Comparison of ENCODE assay signal across 9 mouse cellular contexts in the genomic region with DNA sequence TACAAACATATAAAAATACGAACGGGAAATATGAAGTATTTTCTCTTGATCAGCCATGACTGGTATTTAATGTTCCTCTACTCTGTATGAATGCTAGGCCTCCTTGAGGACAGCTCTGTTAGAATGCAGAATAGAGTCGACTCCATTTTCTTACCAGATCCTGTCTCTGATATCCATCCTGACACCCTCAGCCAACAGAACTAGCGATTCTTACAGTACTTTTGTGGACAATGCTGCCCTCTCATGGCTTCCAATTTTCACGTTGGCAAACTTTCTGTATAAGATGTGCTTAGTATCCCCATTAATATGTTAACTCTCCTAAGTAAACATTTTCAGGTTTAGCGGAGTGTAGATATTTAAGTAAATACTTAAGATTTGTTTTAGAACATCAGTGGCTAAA.
DNase-seq lines count a peak whose midpoint lies in the region; TF ChIP-seq lines count a peak whose summit lies in the region.
"Had no signal": no experiment of that assay in that cellular context is flagged by ENCODE, and none has a peak within 500 bp of the region (broad histone marks: within the 10 kb centered on the region; RNA-seq: fewer than 3 reads in every experiment).

No protein-coding gene starts in this region.

- H3K36me3 ChIP-seq in kidney, adult 2 months (ENCODE audit: control insufficient read depth, insufficient read depth, low read length): no peaks in the 10 kb centered on the region
- no peaks in the 10 kb centered on the region for H3K36me3 ChIP-seq in limb, embryonic 10.5 days

- peak; percentile 24 for DNase-seq in kidney, adult 2 months
- DNase-seq in kidney, adult 11 months: no peak
- peak; percentile 29 for DNase-seq in Muller cell, postnatal 12 days (ENCODE audit: inconsistent ontology term)
- peak; percentile 31 for DNase-seq in embryo, embryonic 9.5 days (ENCODE audit: extremely low spot score)
- DNase-seq in limb, embryonic 10.5 days (ENCODE audit: low spot score): peak; percentile 37
- no peak for DNase-seq in urinary bladder, postnatal 25 days (ENCODE audit: low spot score)
- no peak for DNase-seq in adrenal gland, postnatal 14 days
- DNase-seq in cerebellum, adult 9-10 months: no peak

- no peaks in the 10 kb centered on the region for H3K4me1 ChIP-seq in kidney, adult 2 months (ENCODE audit: control insufficient read depth, insufficient read depth, low read length)
- no peaks in the 10 kb centered on the region for H3K4me1 ChIP-seq in limb, embryonic 10.5 days

- H3K27ac ChIP-seq in kidney, adult 2 months (ENCODE audit: insufficient read depth, low read depth, low read length): no peak overlapping the region
- no peak overlapping the region for H3K27ac ChIP-seq in limb, embryonic 10.5 days
- H3K27ac ChIP-seq: liver, embryonic 14.5 days had no signal

- H3K9me3 ChIP-seq in limb, embryonic 10.5 days (replicated peaks): no peaks in the 10 kb centered on the region

- H3K27me3 ChIP-seq in kidney, adult 2 months (replicated peaks; ENCODE audit: control insufficient read depth, insufficient read depth, low read length): no peaks in the 10 kb centered on the region
- H3K27me3 ChIP-seq in limb, embryonic 10.5 days (ENCODE audit: low read depth, poor library complexity, severe bottlenecking): no peaks in the 10 kb centered on the region

- 37% methylated on average over 6 of the region's 6 CpGs for WGBS in kidney, adult 2 months
- 47% methylated on average over 6 of the region's 6 CpGs for WGBS in limb, embryonic 10.5 days

- no peak for TF ChIP-seq POLR2A in kidney, adult 2 months (IDR thresholded peaks at IDR 0.05; ENCODE audit: low read depth, low read length)

- H3K4me3 ChIP-seq in kidney, adult 2 months (ENCODE audit: insufficient read depth, low read depth, low read length): no peak overlapping the region
- no peak overlapping the region for H3K4me3 ChIP-seq in limb, embryonic 10.5 days

- no peak for TF ChIP-seq CTCF in kidney, adult 2 months (conservative IDR thresholded peaks at IDR 0.05; ENCODE audit: insufficient read depth, insufficient read length, low read depth, low read length)

Comparison
In these comparisons a context has a peak if more than half of its experiments do, and no peak if none do; other contexts are left out.
1. DNase-seq: peak in kidney, adult 2 months (single experiment), Muller cell, postnatal 12 days (single experiment), embryo, embryonic 9.5 days (single experiment) and limb, embryonic 10.5 days (single experiment); none in kidney, adult 11 months (single experiment), urinary bladder, postnatal 25 days (single experiment), adrenal gland, postnatal 14 days (single experiment) and cerebellum, adult 9-10 months (single experiment).